Mouse (Mus musculus) adrenal gland (tissue): ENCODE measurements around the gene Fuk.
"Not testable (repeated sequence)": the region's sequence is repeated elsewhere in the genome, so short reads cannot be mapped to it uniquely, and the experiment has no call there.

Source experiments
- intact Hi-C: fragments of 180-260 bp; cut with DNase I; formaldehyde crosslinking; loops from one replicate; pipeline ENCODE4 v1.15.1; 2025

The Fuk gene

DNA sequence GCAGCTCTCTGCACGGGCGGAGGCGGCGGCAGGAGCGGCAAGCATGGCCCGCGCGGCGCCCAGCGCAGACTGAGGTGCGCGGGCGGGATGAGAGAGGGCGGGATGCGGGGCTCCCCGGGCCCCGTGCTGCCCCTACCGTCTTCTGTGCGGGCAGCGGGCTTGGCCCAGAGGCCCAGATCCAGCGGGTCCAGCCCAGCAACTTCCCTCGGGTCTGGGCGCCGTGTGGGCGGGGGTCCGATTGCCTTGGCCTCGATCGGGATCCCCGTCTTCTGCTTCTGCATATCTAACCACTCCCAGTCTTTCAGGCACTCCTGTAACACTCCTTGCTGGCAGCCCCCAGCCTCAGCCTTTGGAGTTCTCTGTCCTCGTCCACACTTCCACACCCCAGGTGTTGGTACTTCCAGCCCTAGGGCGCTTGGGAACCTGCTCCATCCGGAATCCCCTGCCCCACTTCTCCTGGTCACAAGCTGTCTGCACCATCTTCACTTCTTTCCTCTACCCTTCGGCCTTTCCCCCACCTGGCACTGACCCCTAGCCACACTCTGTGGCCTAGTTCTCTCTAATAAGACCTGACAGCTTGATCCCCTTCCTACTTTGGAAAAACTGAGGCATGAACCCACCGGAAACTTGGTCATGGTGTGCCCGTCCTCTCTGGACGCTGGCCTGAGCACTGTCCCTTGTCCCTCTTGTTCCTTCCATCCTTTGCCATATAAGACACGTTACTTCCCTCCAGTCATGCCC lies 17.9 kb upstream of the Fuk start:
- intact Hi-C loops: loop anchor here (5.0 kb wide), 1 partner anchor 37 kb away; no protein-coding TSS in a partner anchor

DNA sequence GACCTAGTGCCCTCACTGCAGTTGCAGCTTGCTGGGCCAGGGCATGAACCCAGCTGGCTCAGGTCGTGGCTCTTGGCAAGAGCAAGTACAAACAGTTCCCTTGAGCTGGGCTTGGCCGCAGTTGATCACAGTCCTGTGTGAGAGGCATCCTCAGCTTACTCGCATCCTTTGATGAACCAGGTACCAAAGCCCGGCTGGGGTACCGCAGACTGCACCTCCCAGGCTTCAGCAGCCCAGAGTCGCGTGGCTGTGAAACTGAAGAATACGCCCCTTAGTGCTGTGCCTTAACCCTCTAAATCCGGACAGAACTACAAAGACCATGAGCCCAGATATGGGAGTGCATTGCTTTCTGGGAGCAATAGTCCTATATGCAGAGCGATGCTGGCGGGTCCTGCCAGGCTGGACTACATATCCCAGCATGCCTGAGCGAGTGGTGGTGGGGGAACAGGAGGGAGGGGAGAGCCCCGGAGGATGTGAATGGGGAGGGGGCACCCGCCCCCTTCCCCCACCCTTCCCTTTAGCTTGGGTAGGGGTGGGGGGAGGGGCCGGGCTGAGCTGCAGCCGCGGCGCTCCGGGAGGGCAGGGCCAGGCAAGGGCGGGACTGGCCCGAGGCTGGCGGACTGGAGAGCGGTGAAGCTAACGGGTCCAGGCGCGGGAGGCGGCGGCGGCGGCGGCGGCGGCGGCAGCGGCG lies 17.2 kb upstream of the Fuk start, which contains the start of gene St3gal2:
Gene St3gal2, plus strand, starts transcription at position 582 of the 691 bp plus-strand sequence.
- intact Hi-C loops: loop anchor here (5.0 kb wide), 1 partner anchor 38 kb away; no protein-coding TSS in a partner anchor

DNA sequence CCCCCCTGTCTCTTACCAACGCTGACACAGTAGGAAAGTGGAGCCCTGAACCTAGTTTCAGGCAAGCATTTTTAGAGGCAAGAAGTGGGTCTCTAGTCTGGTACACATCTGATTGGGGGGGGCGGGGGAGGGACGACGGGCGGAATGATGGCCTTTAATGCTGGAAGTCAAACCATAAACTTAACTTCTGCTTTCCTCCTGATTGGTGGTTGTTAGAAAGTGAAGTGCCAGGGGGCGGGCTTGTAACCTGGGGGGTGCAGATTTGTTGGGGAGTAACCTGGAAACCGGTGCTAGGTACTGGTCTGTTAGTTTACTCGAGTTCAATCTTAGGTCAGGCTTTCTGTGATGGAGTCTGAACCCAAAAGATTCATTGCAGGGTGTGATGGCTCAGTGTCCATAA lies 16.2 kb upstream of the Fuk start:
- intact Hi-C loops: no loop called here

DNA sequence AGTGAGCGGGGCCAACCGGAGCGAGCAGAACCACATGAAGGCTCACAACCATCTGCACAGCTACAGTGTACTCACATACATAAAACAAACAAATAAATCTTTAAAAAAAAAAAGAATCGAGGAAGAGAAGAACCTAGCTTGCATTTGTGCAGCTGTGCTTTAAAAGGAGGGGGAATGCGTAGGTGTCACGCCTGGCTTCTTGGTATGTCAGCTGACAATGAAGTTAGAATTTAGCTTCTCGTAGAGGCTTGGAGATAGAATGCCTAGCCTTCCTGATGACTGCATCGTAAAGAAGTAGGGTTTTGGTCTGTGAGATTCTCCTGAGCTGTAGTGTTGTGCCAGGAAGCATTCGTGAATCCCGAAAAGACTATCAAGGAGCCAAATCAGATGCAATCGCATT lies 15.7 kb upstream of the Fuk start:
- intact Hi-C loops: no loop called here

DNA sequence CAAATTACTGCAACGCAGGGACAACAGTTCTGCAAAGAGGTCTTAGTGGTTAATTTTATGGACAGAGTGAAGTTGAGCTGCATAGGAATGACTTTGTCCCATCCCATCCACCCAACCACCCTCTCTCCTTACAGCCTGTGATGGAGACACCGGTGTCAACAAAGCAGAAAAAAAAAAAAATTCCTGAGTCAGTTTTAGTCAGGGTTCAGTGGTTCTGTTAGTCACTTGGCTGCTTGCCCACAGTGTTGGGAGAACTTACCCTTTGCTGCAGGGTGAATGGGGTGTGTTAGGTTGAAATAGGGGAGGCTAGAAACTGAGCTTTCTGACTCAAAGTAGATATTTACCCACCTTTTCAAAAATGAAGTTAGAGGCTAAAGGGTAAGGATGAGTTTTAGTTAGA lies 15.1 kb upstream of the Fuk start:
- intact Hi-C loops: no loop called here

DNA sequence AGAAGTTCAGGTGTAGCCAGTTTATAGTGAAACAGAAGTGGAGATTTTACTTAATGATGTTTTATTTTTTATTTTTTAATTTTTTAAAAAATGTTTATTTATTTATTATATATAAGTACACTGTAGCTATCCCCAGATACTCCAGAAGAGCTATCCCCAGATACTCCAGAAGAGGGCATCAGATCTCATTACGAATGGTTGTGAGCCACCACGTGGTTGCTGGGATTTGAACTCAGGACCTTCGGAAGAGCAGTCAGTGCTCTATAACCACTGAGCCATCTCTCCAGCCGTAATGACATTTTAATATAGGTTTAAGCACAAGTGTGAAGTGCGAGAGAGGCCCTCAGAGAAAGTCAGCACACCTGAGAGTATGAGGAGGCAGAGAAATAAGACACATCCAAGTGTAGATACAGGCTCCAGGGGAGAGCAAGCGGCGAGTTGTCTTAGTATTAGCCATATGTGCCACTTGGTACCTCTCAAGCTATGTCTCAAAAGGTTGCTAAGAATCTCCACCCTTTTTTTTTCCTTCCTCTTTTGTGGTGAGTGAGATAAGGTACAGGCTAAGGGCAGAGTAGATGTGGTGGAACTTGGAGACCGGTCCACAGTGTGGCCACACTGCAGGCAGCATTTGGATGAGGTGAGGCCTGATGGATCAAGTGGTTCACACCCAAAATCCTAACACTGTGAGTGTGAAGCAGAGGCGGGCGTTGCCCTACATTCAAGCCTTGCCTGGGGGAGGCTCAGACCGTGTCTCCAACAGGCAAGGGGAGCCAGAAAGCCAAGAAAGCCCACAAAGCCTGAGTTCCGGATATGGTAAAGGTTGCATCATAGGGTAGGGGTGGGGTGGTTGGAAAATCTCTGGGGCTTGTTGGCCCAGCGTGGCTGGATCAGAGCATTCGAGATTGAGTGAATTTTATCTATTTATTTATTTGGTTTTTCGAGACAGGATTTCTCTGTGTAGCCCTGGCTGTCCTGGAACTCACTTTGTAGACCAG lies 9.6 kb upstream of the Fuk start:
- intact Hi-C loops: no loop called here

DNA sequence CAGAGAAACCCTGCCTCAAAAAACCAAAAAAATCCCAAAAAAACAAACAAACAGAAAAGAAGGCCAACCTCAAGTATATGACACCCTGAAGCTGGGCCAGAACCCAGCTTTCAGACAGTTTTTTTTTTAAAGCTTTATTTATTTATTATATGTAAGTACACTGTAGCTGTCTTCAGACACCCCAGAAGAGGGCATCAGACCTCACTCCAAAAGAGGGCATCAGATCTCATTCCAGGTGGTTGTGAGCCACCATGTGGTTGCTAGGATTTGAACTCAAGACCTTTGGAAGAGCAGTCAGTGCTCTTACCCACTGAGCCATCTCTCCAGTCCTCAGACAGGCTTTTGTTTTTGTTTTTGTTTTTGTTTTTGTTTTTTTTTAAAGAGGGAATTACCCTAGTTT lies 7.6 kb upstream of the Fuk start:
- intact Hi-C loops: not testable (repeated sequence)

DNA sequence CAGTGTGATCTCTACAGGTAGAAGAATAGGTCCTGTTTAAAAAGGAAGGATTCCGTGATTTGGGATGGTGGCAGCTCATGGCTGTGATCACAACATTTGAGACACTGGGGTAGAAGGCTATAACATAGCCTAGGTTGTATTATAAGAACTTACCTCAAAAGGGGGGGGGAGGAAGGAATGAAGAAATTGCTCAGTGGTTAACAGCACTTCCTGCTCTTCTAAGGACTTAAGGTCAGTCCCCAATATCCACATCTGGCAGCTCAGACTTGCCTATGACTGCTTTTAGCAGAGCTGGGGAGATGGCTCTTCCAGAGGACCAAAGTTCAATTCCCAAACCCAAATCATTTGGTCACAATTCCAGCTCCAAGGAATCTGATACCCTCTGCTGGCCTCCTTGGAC lies 4.4 kb upstream of the Fuk start:
- intact Hi-C loops: no loop called here

DNA sequence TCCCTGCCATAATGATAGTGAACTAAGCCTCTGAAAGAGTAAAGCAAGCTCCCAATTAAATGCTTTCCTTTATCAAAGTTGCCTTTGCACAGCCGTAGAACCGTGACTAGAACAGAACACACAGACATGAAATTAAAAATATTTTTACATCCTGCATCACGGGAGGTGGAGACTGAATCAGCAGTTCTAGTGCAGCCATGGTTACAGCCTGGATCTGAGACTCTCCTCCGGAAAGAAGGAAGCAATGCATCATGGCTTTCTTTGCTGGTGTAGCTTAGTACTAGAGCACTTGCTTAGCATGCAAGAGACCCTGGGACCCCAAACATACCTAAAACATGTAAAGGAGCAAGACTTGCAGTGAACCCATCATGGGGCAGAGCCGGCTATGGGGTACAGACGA lies 3.1 kb upstream of the Fuk start:
- intact Hi-C loops: no loop called here

DNA sequence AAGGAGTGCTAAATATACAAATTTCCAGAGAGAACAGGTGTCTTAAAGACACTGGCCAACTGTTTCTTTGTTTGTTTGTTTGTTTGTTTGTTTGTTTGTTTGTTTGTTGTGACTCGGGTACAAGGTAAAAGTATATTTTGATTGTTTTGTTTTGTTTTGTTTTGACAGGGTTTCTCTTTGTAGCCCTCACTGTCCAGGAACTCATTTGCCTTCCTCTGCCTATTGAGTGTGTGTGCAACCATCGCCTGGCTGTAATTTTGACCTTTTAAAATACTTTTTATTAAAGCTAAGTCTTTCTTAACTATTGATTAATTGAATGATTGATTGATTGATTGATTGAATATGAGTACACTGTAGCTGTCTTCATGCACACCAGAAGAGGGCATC lies 284 bp upstream of the Fuk start:
- intact Hi-C loops: loop anchor here (5.0 kb wide), 1 partner anchor 65 kb away; no protein-coding TSS in a partner anchor

DNA sequence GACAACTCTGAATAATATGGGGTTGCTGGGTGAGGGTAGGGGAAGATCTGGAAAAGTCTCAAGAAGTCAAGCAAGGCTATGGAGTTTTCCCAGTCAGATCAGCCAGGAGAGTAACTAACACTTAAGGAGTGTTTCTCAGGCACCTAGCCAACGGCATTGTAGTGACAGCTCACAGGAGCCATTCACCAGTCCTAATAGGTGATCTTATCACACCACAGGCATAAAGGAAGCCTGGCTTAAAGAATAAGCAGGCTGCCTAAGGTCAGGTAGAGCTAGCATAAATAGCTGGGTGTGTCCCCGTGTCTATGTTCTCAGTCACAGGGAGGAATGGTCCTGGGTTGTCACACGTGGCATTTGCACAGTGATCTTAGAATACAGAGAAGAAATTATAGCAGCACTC lies 1.2 kb downstream of the Fuk start:
- intact Hi-C loops: loop anchor here (5.0 kb wide), 1 partner anchor 66 kb away; no protein-coding TSS in a partner anchor

DNA sequence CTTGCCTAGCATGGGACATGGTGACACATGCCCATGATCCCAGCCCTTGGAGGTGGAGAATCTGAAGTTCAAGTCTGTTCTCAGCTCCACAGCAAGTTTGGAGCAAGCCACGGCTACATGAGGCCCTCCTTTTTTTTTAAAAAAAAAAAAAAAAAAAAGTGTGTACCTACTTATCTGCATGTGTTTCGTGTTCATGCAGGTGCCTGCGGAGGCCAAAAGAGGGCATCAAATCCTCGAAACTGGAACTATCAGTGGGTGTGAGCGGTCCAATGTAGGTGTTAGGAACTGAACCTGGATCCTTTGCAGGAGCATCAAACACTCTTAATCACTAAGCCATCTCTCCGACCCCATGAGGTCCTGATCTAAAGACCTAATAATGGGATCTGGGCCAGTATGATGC lies 4.8 kb downstream of the Fuk start:
- intact Hi-C loops: no loop called here

DNA sequence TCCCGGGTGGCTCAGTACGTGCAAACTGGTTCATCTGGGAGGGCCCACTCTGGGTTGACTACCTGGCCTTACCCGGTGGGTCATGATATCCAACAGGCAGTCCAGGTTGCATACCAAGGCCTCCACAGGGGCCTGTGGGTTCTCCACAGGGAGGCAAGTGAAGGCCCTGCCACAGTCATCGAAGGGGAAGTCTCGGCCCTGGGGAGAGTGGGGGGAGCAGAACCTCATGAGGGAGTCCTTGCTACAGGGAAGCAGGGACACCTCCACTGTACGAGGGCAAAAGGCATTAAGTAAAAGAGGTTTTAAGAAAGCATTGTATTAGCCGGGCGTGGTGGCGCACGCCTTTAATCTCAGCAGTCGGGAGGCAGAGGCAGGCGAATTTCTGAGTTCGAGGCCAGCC lies 6.5 kb downstream of the Fuk start:
- intact Hi-C loops: no loop called here

DNA sequence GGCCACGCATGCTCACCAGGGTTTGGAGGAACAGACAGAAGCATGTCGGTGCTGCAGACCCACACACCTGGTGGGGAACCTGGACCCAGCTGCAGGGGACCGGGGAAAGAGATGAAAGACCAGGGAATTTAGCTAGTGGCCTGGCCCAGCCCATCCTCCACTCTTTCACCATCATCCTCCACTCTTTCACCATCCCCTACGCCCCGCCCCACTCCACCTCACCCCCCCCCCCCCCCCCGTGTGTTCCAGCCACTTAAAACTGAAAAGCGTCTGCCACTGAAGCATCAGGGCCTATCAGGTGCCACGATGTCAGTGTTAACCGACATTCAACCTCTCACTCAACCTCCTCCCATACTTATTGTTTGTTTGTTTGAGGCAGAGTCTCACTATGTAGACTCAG lies 7.0 kb downstream of the Fuk start:
- intact Hi-C loops: no loop called here

DNA sequence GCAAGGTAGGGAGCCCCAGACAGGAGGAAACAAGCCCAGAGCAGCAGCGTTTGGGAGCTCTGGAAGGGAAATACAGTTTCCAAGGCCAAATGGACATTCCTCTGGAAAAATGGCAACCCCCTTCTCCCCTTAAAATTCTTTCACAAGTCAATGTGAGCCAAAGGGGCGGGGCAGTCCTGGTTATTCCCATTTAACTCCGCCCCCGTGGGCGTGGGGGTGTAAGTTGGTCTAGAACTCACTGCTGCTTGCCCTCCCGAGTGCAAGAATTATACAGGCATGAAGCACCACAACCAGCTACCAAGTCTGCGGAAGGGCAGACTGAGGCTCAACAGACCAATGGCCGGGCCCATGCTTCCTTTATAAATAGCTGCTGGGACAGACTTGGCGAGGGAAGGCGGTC lies 7.4 kb downstream of the Fuk start:
- intact Hi-C loops: no loop called here

DNA sequence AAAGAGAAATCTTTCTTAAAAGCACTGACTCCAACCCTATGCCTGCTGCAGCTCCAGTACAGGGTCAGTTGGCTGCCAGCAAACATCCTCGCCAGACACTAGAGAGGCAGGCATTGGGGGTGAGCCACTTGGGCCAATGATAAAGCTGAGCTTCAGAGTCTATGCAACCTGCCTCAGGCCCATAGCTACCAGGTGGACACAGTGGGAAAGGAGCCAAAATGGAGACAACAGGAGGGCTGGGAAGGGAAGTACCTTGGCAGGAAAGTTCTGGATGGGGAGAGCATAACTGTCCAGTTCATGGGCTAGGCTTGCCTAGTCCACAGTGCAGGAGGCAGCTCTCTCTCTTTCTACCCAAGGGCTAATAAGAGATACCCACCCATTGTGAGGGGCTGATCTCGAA lies 9.4 kb downstream of the Fuk start:
- intact Hi-C loops: no loop called here

DNA sequence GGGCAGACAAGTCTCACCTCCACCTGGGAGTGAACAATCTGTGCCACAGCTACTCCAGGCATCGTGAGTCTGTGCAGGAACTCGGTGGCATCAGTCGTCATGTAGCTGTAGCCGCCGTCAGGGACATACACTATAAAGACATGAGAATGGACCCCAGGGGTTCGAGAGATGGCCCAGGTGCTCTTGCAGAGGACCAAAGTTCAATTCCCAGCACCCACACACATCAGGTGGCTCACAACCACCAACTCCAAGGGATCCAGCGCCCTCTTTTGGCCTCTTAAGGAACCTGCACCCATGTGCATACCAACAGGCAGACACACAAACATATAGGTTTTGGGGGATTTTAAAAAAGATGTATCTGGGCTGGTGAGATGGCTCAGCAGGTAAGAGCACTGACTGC lies 10.2 kb downstream of the Fuk start:
- intact Hi-C loops: no loop called here

DNA sequence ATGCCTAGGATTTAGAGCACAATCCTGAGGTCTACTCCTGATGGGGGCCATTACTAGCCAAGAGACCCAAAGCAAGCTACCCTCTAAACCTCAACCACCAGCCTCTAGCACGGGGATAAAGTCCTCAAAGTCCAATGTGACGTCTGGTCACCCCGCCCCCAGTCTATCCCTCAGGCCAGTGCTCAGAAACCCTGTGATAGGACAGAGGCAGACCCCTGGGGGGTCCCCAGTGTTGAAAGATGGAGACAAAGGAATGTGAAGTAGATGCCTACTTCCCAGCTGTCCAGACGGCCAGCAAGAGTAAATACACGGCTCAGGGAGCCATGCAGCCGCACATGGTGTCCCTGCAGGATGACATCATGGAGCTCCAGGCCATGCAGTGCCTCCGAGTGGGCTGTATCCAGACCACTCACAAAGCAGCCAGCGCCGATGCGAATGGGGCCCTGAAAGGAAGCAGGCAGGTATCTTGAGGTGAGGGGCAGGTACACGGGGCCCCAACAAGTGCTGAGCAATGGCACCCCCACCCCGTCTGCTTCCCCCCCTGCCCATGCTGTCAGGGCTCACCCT lies 12.3 kb downstream of the Fuk start:
- intact Hi-C loops: no loop called here

DNA sequence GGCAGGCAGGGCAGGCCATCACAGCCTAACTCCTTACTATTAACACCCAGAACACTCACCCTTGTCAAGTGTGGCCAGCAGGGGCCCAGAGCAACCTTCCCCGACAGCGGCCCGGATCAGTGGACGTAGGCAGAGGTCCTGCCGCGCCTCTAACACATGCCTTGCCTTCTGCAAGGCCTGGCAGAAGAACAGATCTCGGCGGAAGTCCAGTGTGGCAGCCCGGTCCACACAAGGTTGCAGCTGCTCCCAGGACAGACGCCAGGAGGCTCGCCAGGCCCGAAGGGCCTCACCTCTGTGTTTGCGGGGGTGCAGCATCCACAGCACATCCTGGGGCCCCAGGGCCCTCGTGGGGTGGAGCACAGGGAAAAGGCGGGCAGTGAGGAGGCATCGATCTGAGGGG lies 13.4 kb downstream of the Fuk start:
- intact Hi-C loops: no loop called here

DNA sequence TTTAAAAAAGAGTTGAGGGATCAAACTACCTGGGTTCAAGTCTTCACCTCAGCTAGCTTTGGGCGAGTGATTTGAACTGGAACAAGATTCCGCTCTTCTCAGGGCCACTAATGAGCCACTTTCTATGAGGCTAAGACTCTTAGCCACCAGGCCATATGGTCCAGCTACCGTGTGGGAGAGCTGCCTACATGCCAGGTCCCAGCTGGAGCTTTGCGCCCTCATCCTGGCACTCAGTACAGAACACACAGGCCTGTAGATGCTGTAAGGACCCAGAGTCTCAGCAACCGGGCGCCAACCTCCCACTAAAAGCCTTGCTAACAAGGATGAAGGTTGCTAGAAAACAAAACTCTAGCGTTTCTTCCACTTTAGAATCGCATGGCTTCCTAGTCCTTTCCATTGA lies 13.8 kb downstream of the Fuk start:
- intact Hi-C loops: no loop called here

DNA sequence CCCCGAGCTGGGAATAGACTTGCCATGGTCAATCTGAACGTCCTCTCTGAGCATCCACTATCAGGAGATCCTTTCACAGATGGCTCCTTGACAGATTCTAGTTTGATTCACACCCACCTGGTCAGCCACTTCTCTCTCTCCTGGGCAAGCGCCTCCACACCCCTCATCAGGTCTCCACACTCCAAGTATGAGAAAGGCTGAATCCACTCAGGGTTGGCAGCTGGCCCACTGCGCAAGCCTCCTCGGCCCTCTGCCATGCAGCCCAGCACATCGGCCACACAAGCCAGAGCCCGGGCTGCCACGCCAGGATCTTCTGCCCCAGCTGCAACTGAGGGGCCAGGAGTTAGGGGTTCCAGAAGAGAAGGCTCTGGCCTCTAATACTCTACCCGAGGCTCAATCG lies 14.7 kb downstream of the Fuk start:
- intact Hi-C loops: no loop called here
